Mouse (Mus musculus) small intestine, adult 2 months (tissue): ENCODE results near the gene Pmch. TPM values are rescaled to one million over a fixed set of nuclear protein-coding genes. Genes with fewer than 3 reads are reported as not detected.

Experiments
- H3K27ac ChIP-seq: fragments of 200-500 bp; 2 replicates; pipeline ENCODE4 v1.5.1; 2012; ENCODE audit warnings: low read depth, low read length, control low read depth, inconsistent platforms; ENCODE audit not compliant: insufficient read depth
- H3K27me3 ChIP-seq: fragments of 200-500 bp; 2 replicates; pipeline ENCODE4 v1.6.1; 2012; ENCODE audit warnings: mild to moderate bottlenecking, moderate library complexity, low read length, inconsistent platforms; ENCODE audit not compliant: control insufficient read depth, insufficient read depth
- H3K36me3 ChIP-seq: fragments of 200-500 bp; 2 replicates; pipeline ENCODE4 v1.6.1; 2012; ENCODE audit warnings: mild to moderate bottlenecking, low read length, control low read depth, inconsistent platforms; ENCODE audit not compliant: control insufficient read depth, insufficient read depth
- H3K4me1 ChIP-seq: fragments of 200-500 bp; 2 replicates; pipeline ENCODE4 v1.6.1; 2012; ENCODE audit warnings: low read length, inconsistent platforms, mixed read lengths; ENCODE audit not compliant: control insufficient read depth, insufficient read depth, insufficient read length
- H3K4me3 ChIP-seq: fragments of 200-500 bp; 2 replicates; pipeline ENCODE4 v1.5.1; 2012; ENCODE audit warnings: low read depth, mild to moderate bottlenecking, control low read depth, inconsistent platforms, low read length, moderate library complexity
- CTCF ChIP-seq: fragments of 200-500 bp; IDR thresholded peaks from 2 replicates; pipeline ENCODE4 v1.5.1; 2012; ENCODE audit warnings: low read depth, mild to moderate bottlenecking, control low read depth, inconsistent platforms, low read length, moderate library complexity, mixed read lengths; ENCODE audit not compliant: insufficient replicate concordance, insufficient read length; ENCODE audit errors: extremely low read depth
- POLR2A ChIP-seq: fragments of 200-500 bp; IDR thresholded peaks from 2 replicates; pipeline ENCODE4 v1.6.1; 2012; ENCODE audit warnings: low read depth, mild to moderate bottlenecking, control low read depth, inconsistent platforms, low read length, moderate library complexity
- WGBS: fragments of 180-500 bp; shearing (Covaris S2); methylation state at CpG from one replicate; pipeline ENCODE4 v1.1.7; 2018; 5-methylcytosine and 5-hydroxymethylcytosine counted together
- polyA plus RNA-seq: library from polyadenylated mRNA; depleted of rRNA; stranded (reverse); fragments of >200 nt; gene quantifications from 2 replicates; pipeline ENCODE4 v1.2.3, GENCODE M21; 2012; rRNA removed

Gene Pmch
- polyA plus RNA-seq, 1 experiment = not detected

GRCm38 (mm10) chr10:88067377-88067776 is 23.5 kb upstream of the Pmch start:
- Histone ChIP-seq H3K4me1 (no peaks in the 10 kb centered on the region), H3K27me3 (no peaks in the 10 kb centered on the region), H3K27ac (no peak overlapping the region), H3K4me3 (no peak overlapping the region), H3K36me3 (no peaks in the 10 kb centered on the region)
- no peak for TF ChIP-seq CTCF
- no peak for TF ChIP-seq POLR2A
- 61% methylated on average over 3 of the region's 3 CpGs for WGBS

- Histone ChIP-seq H3K27me3 (no peaks in the 10 kb centered on the region), H3K36me3 (peaks cover 1% of the 10 kb centered on the region; the same call in 1 of the 2 replicates), H3K27ac (no peak overlapping the region), H3K4me1 (no peaks in the 10 kb centered on the region), H3K4me3 (no peak overlapping the region)
- TF ChIP-seq CTCF (no peak), POLR2A (no peak)
- WGBS = 87% methylated on average over 2 of the region's 2 CpGs
These were observed 15.3 kb downstream of the Pmch start for GRCm38 (mm10) chr10:88106169-88106568.

- TF ChIP-seq CTCF (no peak), POLR2A (no peak)
- 88% methylated on average over 2 of the region's 2 CpGs for WGBS
- Histone ChIP-seq H3K36me3 (peaks cover 3% of the 10 kb centered on the region; the same call in 1 of the 2 replicates), H3K4me1 (no peaks in the 10 kb centered on the region), H3K4me3 (no peak overlapping the region), H3K27me3 (no peaks in the 10 kb centered on the region), H3K27ac (no peak overlapping the region)
These were observed 22.4 kb downstream of the Pmch start for GRCm38 (mm10) chr10:88113290-88113689.

DNA sequence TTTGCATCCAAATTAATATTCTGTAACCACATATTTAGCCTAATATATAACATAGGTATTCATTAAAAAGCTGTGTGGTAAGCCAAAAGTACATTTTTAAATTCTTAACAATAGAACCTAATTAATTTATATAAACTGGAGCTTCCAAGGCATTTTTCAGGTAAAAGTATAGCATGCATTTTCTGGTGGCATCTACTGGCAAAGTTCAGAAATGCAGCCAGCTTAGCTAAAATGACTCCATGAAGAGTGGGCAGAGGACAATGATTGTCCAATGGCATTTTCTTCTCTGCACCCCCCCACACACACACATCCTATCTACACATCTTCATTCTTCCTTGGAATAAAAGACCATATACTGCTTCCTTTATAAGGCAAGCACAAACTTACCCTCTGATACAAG is 28.8 kb downstream of the Pmch start:
- Histone ChIP-seq H3K27me3 (no peaks in the 10 kb centered on the region), H3K4me1 (no peaks in the 10 kb centered on the region), H3K4me3 (no peak overlapping the region), H3K27ac (no peak overlapping the region), H3K36me3 (no peaks in the 10 kb centered on the region)
- TF ChIP-seq POLR2A (no peak), CTCF (no peak)

DNA sequence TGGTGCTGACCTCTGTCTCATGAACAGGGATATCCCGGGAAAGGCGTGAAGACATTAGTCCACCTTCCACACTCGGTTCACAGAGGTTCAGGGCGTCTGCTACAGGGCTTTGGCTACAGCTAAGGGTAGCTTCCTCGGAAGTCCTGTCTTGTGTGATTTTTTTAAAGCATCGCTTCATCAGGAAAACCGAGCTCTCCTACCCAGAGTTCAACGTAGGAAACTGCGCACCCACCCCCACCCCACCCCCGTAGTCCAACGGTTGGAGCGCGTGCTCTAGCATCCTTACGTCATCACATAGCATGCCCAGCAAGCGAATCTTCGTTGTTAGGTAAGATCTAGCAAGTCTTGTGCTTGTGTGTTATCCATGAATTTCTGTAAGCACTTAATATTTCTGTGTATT is 44.8 kb downstream of the Pmch start:
- Histone ChIP-seq H3K4me3 (no peak overlapping the region), H3K27ac (no peak overlapping the region), H3K4me1 (no peaks in the 10 kb centered on the region), H3K27me3 (no peaks in the 10 kb centered on the region), H3K36me3 (no peaks in the 10 kb centered on the region)
- WGBS = 96% methylated on average over 16 of the region's 16 CpGs
- TF ChIP-seq POLR2A (no peak), CTCF (no peak)

Other genes with a start within 250 kb of the Pmch start
- gene Igf1, start 232.8 kb upstream of the Pmch start, polyA plus RNA-seq = 6.1 and 22.8 TPM in 2 replicates
- 0.27 and 0.42 TPM in 2 replicates for gene Parpbp, start 55.9 kb downstream of the Pmch start, polyA plus RNA-seq
- gene Nup37, start 55.9 kb downstream of the Pmch start, polyA plus RNA-seq = 0.69 and 1.5 TPM in 2 replicates
- 6.6 and 9.4 TPM in 2 replicates for gene Washc3, start 110.0 kb downstream of the Pmch start, polyA plus RNA-seq